Mouse (Mus musculus) C2C12 (cell line): ENCODE measurements around the gene Tdrd9.

ENCODE experiments used
- CEBPB ChIP-seq: IDR thresholded peaks from one replicate; pipeline ENCODE4 v1.6.1; 2011; ENCODE audit warnings: low read depth, mild to moderate bottlenecking, control low read depth, moderate library complexity
- CTCF ChIP-seq: IDR thresholded peaks from one replicate; pipeline ENCODE4 v1.5.1; 2011; ENCODE audit not compliant: control insufficient read depth, insufficient read depth, insufficient read length
- MAX ChIP-seq: IDR thresholded peaks from one replicate; pipeline ENCODE4 v1.6.1; 2011; ENCODE audit warnings: mild to moderate bottlenecking, control low read depth
- MYOD1 ChIP-seq: IDR thresholded peaks from one replicate; pipeline ENCODE4 v1.6.1; 2011; ENCODE audit warnings: low read depth; ENCODE audit not compliant: control insufficient read depth, insufficient read length
- MYOG ChIP-seq: IDR thresholded peaks from one replicate; pipeline ENCODE4 v1.6.1; 2011; ENCODE audit not compliant: control insufficient read depth, insufficient read length; ENCODE audit errors: extremely low read depth
- USF1 ChIP-seq: IDR thresholded peaks from one replicate; pipeline ENCODE4 v1.6.1; 2011; ENCODE audit warnings: low read depth, mild to moderate bottlenecking, control low read depth, moderate library complexity

GRCm38 (mm10) chr12:112111323-112111722 is 140.0 kb downstream of the Tdrd9 start:
- TF ChIP-seq CTCF (no peak), USF1 (no peak), CEBPB (no peak), MYOG (no peak), MAX (no peak), MYOD1 (no peak)
